Mouse (Mus musculus) yolk sac, embryonic 10.5 days (tissue): ENCODE measurements at regions not wholly inside any gene's neighbourhood (a gene's known extent, or its start where the extent isn't known, plus 50 kb on each side); places are given as distances from the start of the nearest gene placed in this dataset.

Source experiments
- DNase-seq: peaks from one replicate; pipeline ENCODE4 v3.0.0-alpha.2; 2017; ENCODE audit warnings: low spot score

GRCm38 (mm10) chr7:117263126-117263525 is 117.7 kb upstream of the Xylt1 start:
- DNase-seq, result no peak

GRCm38 (mm10) chr7:117264341-117264740 is 116.4 kb upstream of the Xylt1 start:
- no peak for DNase-seq

DNA sequence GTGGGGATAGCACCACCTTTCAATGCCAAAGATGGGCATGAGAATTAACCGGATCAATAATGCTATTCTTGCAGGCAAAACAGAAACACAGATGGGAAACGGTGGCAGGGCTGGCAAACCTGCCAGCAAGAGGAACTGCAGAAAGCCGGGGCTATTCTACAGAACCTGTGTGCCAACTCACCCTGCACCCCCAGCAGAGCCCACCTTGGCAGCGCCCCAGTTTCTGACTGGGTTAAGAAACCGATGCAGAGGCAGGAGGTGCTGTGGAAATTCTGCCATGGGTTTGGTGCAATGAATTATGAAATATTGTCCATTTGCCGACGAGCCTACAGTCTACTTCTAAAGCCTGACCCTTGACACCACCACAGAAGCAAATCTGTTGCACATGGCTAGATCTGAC is 112.7 kb upstream of the Xylt1 start:
- no peak for DNase-seq

- no peak for DNase-seq
Observed at GRCm38 (mm10) chr7:117269263-117269897, 111.4 kb upstream of the Xylt1 start.

- no peak for DNase-seq
Observed at GRCm38 (mm10) chr7:117278388-117278961, 102.3 kb upstream of the Xylt1 start.

DNA sequence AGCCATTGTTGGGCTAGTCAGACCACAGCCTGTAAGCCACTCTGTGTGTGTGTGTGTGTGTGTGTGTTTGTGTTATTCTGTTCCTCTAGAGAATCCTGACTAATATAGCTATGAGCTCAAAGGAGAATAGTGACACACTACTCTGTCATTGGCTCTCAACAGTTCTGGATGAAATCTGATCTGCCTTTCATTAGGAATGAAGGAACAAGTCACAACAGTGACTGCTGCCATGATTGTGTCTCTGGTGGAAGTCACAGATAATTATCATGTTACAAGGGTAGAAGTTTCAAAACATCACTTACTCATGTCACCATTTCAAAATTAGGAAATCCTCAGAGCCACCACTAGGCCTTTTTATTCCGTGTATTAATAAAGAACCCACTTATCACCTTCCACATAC is 98.6 kb upstream of the Xylt1 start:
- DNase-seq, result no peak

DNA sequence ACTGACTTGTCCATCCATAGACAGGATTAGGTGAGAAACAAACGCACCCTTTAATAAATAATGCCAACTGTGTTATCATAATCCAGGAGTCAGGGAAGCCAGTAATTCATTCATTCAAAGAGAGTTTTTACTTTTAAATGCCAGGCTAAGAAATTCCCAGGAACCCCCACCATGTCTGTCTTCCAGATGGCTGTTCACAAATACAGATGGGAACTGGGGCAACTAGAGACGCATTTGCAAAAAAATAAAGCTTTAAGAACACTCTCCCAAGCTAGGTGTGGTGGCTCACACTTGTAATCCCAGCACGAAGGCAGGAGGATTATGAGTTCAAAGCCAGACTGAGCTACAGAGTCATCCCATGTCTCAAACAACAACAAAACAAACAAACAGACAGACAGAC is 95.6 kb upstream of the Xylt1 start:
- DNase-seq, result no peak

DNA sequence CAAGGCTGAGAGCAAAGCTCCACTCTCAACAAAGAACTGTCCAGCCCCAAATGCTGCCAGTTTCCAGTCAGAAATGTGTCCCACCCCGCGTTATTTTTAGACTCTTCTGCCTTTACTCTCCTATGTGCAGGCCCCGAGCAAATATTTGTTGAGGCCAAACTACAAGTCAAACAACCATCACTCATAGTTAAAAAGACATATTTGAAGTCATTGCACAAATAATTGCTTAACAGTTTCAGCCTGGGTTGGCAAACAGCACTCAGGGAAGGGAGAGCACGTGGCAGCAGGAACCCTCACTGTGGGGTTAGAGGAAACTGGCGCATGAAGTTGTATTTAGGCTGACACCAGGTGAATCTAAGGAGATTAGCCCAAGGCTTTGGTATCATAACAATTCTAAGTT is 94.8 kb upstream of the Xylt1 start:
- no peak for DNase-seq

DNA sequence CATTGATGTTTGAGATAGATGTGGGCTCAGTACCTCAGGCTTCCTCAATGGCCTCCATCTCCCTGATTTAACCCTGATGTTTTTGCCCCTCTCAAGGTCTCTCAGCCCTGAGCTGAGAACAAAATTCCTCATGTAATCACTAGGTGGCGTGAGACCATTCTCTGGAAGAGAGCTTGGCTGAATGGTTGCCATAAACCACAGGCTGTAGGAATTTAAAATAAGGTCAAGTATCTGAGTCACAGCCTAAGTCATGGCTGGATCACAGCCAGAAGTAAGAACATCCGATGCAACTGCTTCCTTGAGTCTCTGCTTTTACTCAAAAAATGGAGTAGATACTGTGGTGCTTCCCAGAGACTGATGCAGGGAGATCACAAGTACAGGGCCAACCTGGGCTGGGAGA is 77.1 kb upstream of the Xylt1 start:
- DNase-seq, result no peak

DNA sequence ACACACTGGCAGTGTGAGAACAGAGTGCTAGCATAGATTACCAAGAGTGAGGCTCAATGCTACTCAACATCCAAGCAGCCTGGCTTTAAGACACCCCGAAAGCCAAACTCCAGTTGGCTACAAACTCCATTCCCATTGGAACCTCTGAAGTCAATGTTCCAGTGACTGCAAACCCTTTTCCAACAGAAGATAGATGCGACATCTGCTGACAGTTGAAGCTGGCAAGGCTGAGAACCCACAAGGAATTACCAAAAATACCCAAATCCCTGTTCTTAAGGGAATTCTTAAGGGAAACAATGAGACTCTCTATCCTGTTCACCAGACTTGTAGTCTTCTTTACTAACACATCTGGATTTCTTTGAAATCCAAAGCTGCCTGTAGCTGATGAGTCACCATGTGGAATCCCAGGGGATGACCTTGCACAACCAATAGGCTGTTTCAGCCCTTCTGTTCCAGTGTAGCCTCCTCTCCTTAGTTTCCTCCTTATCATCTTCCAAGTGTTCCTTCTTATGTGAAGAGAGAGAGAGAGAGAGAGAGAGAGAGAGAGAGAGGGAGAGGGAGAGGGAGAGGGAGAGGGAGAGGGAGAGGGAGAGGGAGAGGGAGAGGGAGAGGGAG is 70.1 kb upstream of the Xylt1 start:
- DNase-seq, result no peak

DNA sequence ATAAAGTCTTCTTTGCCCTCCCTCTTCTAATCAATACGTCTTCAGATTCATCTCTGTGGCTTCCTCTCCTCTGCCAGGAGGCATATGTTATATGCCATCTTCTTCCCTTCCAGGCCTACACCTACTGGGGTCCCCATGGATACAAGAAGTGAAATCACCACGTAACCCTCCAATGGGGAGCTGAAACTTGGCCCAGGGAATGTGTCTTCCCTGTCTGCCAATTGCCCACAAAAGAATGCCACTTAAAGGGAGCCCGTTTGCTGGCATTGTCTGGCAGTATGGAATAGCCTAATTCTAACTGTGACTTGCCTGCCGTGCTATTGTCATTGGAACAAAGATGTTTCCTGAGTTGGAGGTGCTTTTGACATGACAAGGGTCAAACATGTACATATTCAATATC is 69.5 kb upstream of the Xylt1 start:
- DNase-seq, result no peak

- DNase-seq, result no peak
Observed at GRCm38 (mm10) chr7:117316126-117316805, 64.5 kb upstream of the Xylt1 start.

GRCm38 (mm10) chr7:117317362-117317761 is 63.4 kb upstream of the Xylt1 start:
- DNase-seq, result no peak

- no peak for DNase-seq
Observed at GRCm38 (mm10) chr7:117320552-117320951, 60.2 kb upstream of the Xylt1 start.
